Mouse (Mus musculus): ENCODE measurements around the gene Olfr1388. TPM values are rescaled to one million over a fixed set of nuclear protein-coding genes. Genes with fewer than 3 reads are reported as not detected.

Olfr1388 gene
- polyA plus RNA-seq, 1 experiment from 2014 or later: not detected

Other genes starting within 250 kb of the Olfr1388 start
- 0.04 and 0.39 TPM in 2 replicates for gene Btnl9, start 249.5 kb upstream of the Olfr1388 start, polyA plus RNA-seq (2016; fragmentation: Nextera tagmentation; extraction: Ambion mirVana)
- gene Zfp62, start 233.3 kb upstream of the Olfr1388 start, polyA plus RNA-seq (2016; fragmentation: Nextera tagmentation; extraction: Ambion mirVana): 49.5 and 61.0 TPM in 2 replicates
- 36.6 and 36.7 TPM in 2 replicates for gene Mgat1, start 192.4 kb upstream of the Olfr1388 start, polyA plus RNA-seq (2016; fragmentation: Nextera tagmentation; extraction: Ambion mirVana)
- 0.06 TPM in 1 of 2 replicates, not detected in the other for gene Olfr1393, start 158.3 kb upstream of the Olfr1388 start, polyA plus RNA-seq (2016; fragmentation: Nextera tagmentation; extraction: Ambion mirVana)
- 0.20 TPM in 1 of 2 replicates, not detected in the other for gene Olfr1392, start 151.3 kb upstream of the Olfr1388 start, polyA plus RNA-seq (2016; fragmentation: Nextera tagmentation; extraction: Ambion mirVana)
- gene Olfr10, start 131.9 kb upstream of the Olfr1388 start, polyA plus RNA-seq (2016; fragmentation: Nextera tagmentation; extraction: Ambion mirVana): not detected in 2 replicates
- not detected in 2 replicates for gene Olfr1391, start 113.9 kb upstream of the Olfr1388 start, polyA plus RNA-seq (2016; fragmentation: Nextera tagmentation; extraction: Ambion mirVana)
- not detected in 2 replicates for gene Olfr1390, start 101.4 kb upstream of the Olfr1388 start, polyA plus RNA-seq (2016; fragmentation: Nextera tagmentation; extraction: Ambion mirVana)
- not detected in 2 replicates for gene Olfr1389, start 13.6 kb upstream of the Olfr1388 start, polyA plus RNA-seq (2016; fragmentation: Nextera tagmentation; extraction: Ambion mirVana)
- gene Olfr1387, start 18.7 kb downstream of the Olfr1388 start, polyA plus RNA-seq (2016; fragmentation: Nextera tagmentation; extraction: Ambion mirVana): not detected in 2 replicates
- not detected in 2 replicates for gene Olfr1386, start 28.4 kb downstream of the Olfr1388 start, polyA plus RNA-seq (2016; fragmentation: Nextera tagmentation; extraction: Ambion mirVana)
- gene Olfr1385, start 52.4 kb downstream of the Olfr1388 start, polyA plus RNA-seq (2016; fragmentation: Nextera tagmentation; extraction: Ambion mirVana): not detected in 2 replicates
- gene Olfr1384, start 70.1 kb downstream of the Olfr1388 start, polyA plus RNA-seq (2016; fragmentation: Nextera tagmentation; extraction: Ambion mirVana): not detected in 2 replicates
- not detected in 2 replicates for gene Olfr1383, start 83.0 kb downstream of the Olfr1388 start, polyA plus RNA-seq (2016; fragmentation: Nextera tagmentation; extraction: Ambion mirVana)
- gene Olfr1382, start 91.6 kb downstream of the Olfr1388 start, polyA plus RNA-seq (2016; fragmentation: Nextera tagmentation; extraction: Ambion mirVana): not detected in 2 replicates
- gene Olfr1381, start 106.8 kb downstream of the Olfr1388 start, polyA plus RNA-seq (2016; fragmentation: Nextera tagmentation; extraction: Ambion mirVana): not detected in 2 replicates
- not detected in 2 replicates for gene Olfr1380, start 120.3 kb downstream of the Olfr1388 start, polyA plus RNA-seq (2016; fragmentation: Nextera tagmentation; extraction: Ambion mirVana)
- gene Flt4, start 172.6 kb downstream of the Olfr1388 start, polyA plus RNA-seq (2016; fragmentation: Nextera tagmentation; extraction: Ambion mirVana): 2.4 and 2.8 TPM in 2 replicates
- gene Scgb3a1, start 227.0 kb downstream of the Olfr1388 start, polyA plus RNA-seq (2016; fragmentation: Nextera tagmentation; extraction: Ambion mirVana): not detected in 2 replicates

All from neural tube, embryonic 12.5 days (tissue).